Mouse (Mus musculus): ENCODE data around the gene Mmd. TPM values are rescaled to one million over a fixed set of nuclear protein-coding genes. Genes with fewer than 3 reads are reported as not detected.
A peak's percentile ranks its signal among the peaks of the same experiment; 100 is the strongest.

The Mmd gene
- polyA plus RNA-seq (2015; fragmentation: Nextera tagmentation; extraction: Ambion mirVana): 139 and 148 TPM in 2 replicates

GRCm38 (mm10) chr11:90249025-90249650 lies at the start of gene Mmd:
Gene Mmd (plus strand): TSS chr11:90249456.
- Histone ChIP-seq H3K27ac (ENCODE audit: low read length) (peak within 1 kb of the TSS; percentile 91), H3K4me1 (ENCODE audit: control insufficient read depth, insufficient read depth, low read length) (peaks cover 29% of the 10 kb centered on the region), H3K4me2 (ENCODE audit: low read length) (peak within 1 kb of the TSS; percentile 80), H3K9ac (ENCODE audit: low read depth, low read length) (peak within 1 kb of the TSS; percentile 96), H3K27me3 (ENCODE audit: control insufficient read depth, insufficient read depth, low read depth, low read length) (no peaks in the 10 kb centered on the region), H3K4me3 (ENCODE audit: low read depth, low read length) (peak within 1 kb of the TSS; percentile 87), H3K36me3 (ENCODE audit: control insufficient read depth, insufficient read depth, low read length) (no peaks in the 10 kb centered on the region), H3K9me3 (replicated peaks; ENCODE audit: control insufficient read depth, low read length, poor library complexity, severe bottlenecking) (no peaks in the 10 kb centered on the region)
- peak; percentile 99 for ATAC-seq
- under 1% methylated on average over 40 of the region's 51 CpGs for WGBS

- H3K4me1 ChIP-seq (ENCODE audit: control insufficient read depth, insufficient read depth, low read length): no peaks in the 10 kb centered on the region
- no peak overlapping the region for H3K9ac ChIP-seq (ENCODE audit: low read depth, low read length)
- no peak overlapping the region for H3K27ac ChIP-seq (ENCODE audit: low read length)
- no peak for ATAC-seq
- no peak overlapping the region for H3K4me3 ChIP-seq (ENCODE audit: low read depth, low read length)
- 86% methylated on average over 2 of the region's 2 CpGs for WGBS
- H3K36me3 ChIP-seq (ENCODE audit: control insufficient read depth, insufficient read depth, low read length): no peaks in the 10 kb centered on the region
- no peaks in the 10 kb centered on the region for H3K27me3 ChIP-seq (ENCODE audit: control insufficient read depth, insufficient read depth, low read depth, low read length)
- H3K4me2 ChIP-seq (ENCODE audit: low read length): no peak overlapping the region
- H3K9me3 ChIP-seq (replicated peaks; ENCODE audit: control insufficient read depth, low read length, poor library complexity, severe bottlenecking): no peaks in the 10 kb centered on the region
Observed at GRCm38 (mm10) chr11:90200826-90201225, 48.4 kb upstream of the Mmd start.

GRCm38 (mm10) chr11:90214246-90214645 lies 35.0 kb upstream of the Mmd start:
- no peak for ATAC-seq
- H3K4me3 ChIP-seq (ENCODE audit: low read depth, low read length): no peak overlapping the region
- no peaks in the 10 kb centered on the region for H3K4me1 ChIP-seq (ENCODE audit: control insufficient read depth, insufficient read depth, low read length)
- H3K9me3 ChIP-seq (replicated peaks; ENCODE audit: control insufficient read depth, low read length, poor library complexity, severe bottlenecking): no peaks in the 10 kb centered on the region
- 47% methylated on average over 7 of the region's 7 CpGs for WGBS
- H3K4me2 ChIP-seq (ENCODE audit: low read length): no peak overlapping the region
- no peak overlapping the region for H3K27ac ChIP-seq (ENCODE audit: low read length)
- no peaks in the 10 kb centered on the region for H3K36me3 ChIP-seq (ENCODE audit: control insufficient read depth, insufficient read depth, low read length)
- no peak overlapping the region for H3K9ac ChIP-seq (ENCODE audit: low read depth, low read length)
- no peaks in the 10 kb centered on the region for H3K27me3 ChIP-seq (ENCODE audit: control insufficient read depth, insufficient read depth, low read depth, low read length)

GRCm38 (mm10) chr11:90220022-90220645 lies 29.1 kb upstream of the Mmd start:
- Histone ChIP-seq H3K4me3 (ENCODE audit: low read depth, low read length) (no peak overlapping the region), H3K27ac (ENCODE audit: low read length) (no peak overlapping the region), H3K9me3 (replicated peaks; ENCODE audit: control insufficient read depth, low read length, poor library complexity, severe bottlenecking) (no peaks in the 10 kb centered on the region), H3K4me2 (ENCODE audit: low read length) (no peak overlapping the region), H3K4me1 (ENCODE audit: control insufficient read depth, insufficient read depth, low read length) (no peaks in the 10 kb centered on the region), H3K27me3 (ENCODE audit: control insufficient read depth, insufficient read depth, low read depth, low read length) (no peaks in the 10 kb centered on the region), H3K36me3 (ENCODE audit: control insufficient read depth, insufficient read depth, low read length) (no peaks in the 10 kb centered on the region), H3K9ac (ENCODE audit: low read depth, low read length) (no peak overlapping the region)
- ATAC-seq: no peak
- 73% methylated on average over 6 of the region's 6 CpGs for WGBS

- H3K36me3 ChIP-seq (ENCODE audit: control insufficient read depth, insufficient read depth, low read length): no peaks in the 10 kb centered on the region
Observed at GRCm38 (mm10) chr11:90220750-90221149, 28.5 kb upstream of the Mmd start.

GRCm38 (mm10) chr11:90224914-90225470 lies 24.3 kb upstream of the Mmd start:
- H3K9me3 ChIP-seq (replicated peaks; ENCODE audit: control insufficient read depth, low read length, poor library complexity, severe bottlenecking): no peaks in the 10 kb centered on the region
- ATAC-seq: no peak
- no peaks in the 10 kb centered on the region for H3K36me3 ChIP-seq (ENCODE audit: control insufficient read depth, insufficient read depth, low read length)
- no peaks in the 10 kb centered on the region for H3K4me1 ChIP-seq (ENCODE audit: control insufficient read depth, insufficient read depth, low read length)
- H3K27ac ChIP-seq (ENCODE audit: low read length): no peak overlapping the region
- H3K27me3 ChIP-seq (ENCODE audit: control insufficient read depth, insufficient read depth, low read depth, low read length): no peaks in the 10 kb centered on the region
- H3K4me2 ChIP-seq (ENCODE audit: low read length): no peak overlapping the region
- WGBS: 82% methylated on average over 11 of the region's 11 CpGs
- no peak overlapping the region for H3K9ac ChIP-seq (ENCODE audit: low read depth, low read length)
- no peak overlapping the region for H3K4me3 ChIP-seq (ENCODE audit: low read depth, low read length)

More at GRCm38 (mm10) chr11:90220750-90221149, 28.5 kb upstream of the Mmd start:
- 51% methylated on average over 2 of the region's 2 CpGs for WGBS
- no peak overlapping the region for H3K4me2 ChIP-seq (ENCODE audit: low read length)
- H3K4me1 ChIP-seq (ENCODE audit: control insufficient read depth, insufficient read depth, low read length): no peaks in the 10 kb centered on the region
- no peak overlapping the region for H3K27ac ChIP-seq (ENCODE audit: low read length)
- H3K27me3 ChIP-seq (ENCODE audit: control insufficient read depth, insufficient read depth, low read depth, low read length): no peaks in the 10 kb centered on the region
- no peak for ATAC-seq
- H3K9me3 ChIP-seq (replicated peaks; ENCODE audit: control insufficient read depth, low read length, poor library complexity, severe bottlenecking): no peaks in the 10 kb centered on the region
- no peak overlapping the region for H3K4me3 ChIP-seq (ENCODE audit: low read depth, low read length)
- no peak overlapping the region for H3K9ac ChIP-seq (ENCODE audit: low read depth, low read length)

- no peaks in the 10 kb centered on the region for H3K4me1 ChIP-seq (ENCODE audit: control insufficient read depth, insufficient read depth, low read length)
- H3K27ac ChIP-seq (ENCODE audit: low read length): no peak overlapping the region
- H3K4me2 ChIP-seq (ENCODE audit: low read length): no peak overlapping the region
- H3K36me3 ChIP-seq (ENCODE audit: control insufficient read depth, insufficient read depth, low read length): no peaks in the 10 kb centered on the region
- no peak for ATAC-seq
- H3K9me3 ChIP-seq (replicated peaks; ENCODE audit: control insufficient read depth, low read length, poor library complexity, severe bottlenecking): no peaks in the 10 kb centered on the region
- WGBS: 47% methylated on average over 12 of the region's 12 CpGs
- no peak overlapping the region for H3K4me3 ChIP-seq (ENCODE audit: low read depth, low read length)
- no peak overlapping the region for H3K9ac ChIP-seq (ENCODE audit: low read depth, low read length)
- H3K27me3 ChIP-seq (ENCODE audit: control insufficient read depth, insufficient read depth, low read depth, low read length): no peaks in the 10 kb centered on the region
Observed at GRCm38 (mm10) chr11:90227000-90227922, 22.0 kb upstream of the Mmd start.

GRCm38 (mm10) chr11:90228251-90228949 lies 20.9 kb upstream of the Mmd start:
- 87% methylated on average over 9 of the region's 9 CpGs for WGBS

More at GRCm38 (mm10) chr11:90228251-90228949, 20.9 kb upstream of the Mmd start:
- H3K9ac ChIP-seq (ENCODE audit: low read depth, low read length): no peak overlapping the region
- H3K4me3 ChIP-seq (ENCODE audit: low read depth, low read length): no peak overlapping the region
- no peaks in the 10 kb centered on the region for H3K36me3 ChIP-seq (ENCODE audit: control insufficient read depth, insufficient read depth, low read length)
- H3K27ac ChIP-seq (ENCODE audit: low read length): no peak overlapping the region
- H3K9me3 ChIP-seq (replicated peaks; ENCODE audit: control insufficient read depth, low read length, poor library complexity, severe bottlenecking): no peaks in the 10 kb centered on the region
- no peaks in the 10 kb centered on the region for H3K27me3 ChIP-seq (ENCODE audit: control insufficient read depth, insufficient read depth, low read depth, low read length)
- no peak for ATAC-seq
- no peaks in the 10 kb centered on the region for H3K4me1 ChIP-seq (ENCODE audit: control insufficient read depth, insufficient read depth, low read length)
- no peak overlapping the region for H3K4me2 ChIP-seq (ENCODE audit: low read length)
